Mouse (Mus musculus) small intestine, adult 2 months (tissue): Measurements from ENCODE around the gene Akap13. TPM values are rescaled to one million over a fixed set of nuclear protein-coding genes. Genes with fewer than 3 reads are reported as not detected.
A peak's percentile ranks its signal among the peaks of the same experiment; 100 is the strongest.

Source experiments
- H3K27ac ChIP-seq: fragments of 200-500 bp; 2 replicates; pipeline ENCODE4 v1.5.1; 2012; ENCODE audit warnings: low read depth, low read length, control low read depth, inconsistent platforms; ENCODE audit not compliant: insufficient read depth
- H3K27me3 ChIP-seq: fragments of 200-500 bp; 2 replicates; pipeline ENCODE4 v1.6.1; 2012; ENCODE audit warnings: mild to moderate bottlenecking, moderate library complexity, low read length, inconsistent platforms; ENCODE audit not compliant: control insufficient read depth, insufficient read depth
- H3K36me3 ChIP-seq: fragments of 200-500 bp; 2 replicates; pipeline ENCODE4 v1.6.1; 2012; ENCODE audit warnings: mild to moderate bottlenecking, low read length, control low read depth, inconsistent platforms; ENCODE audit not compliant: control insufficient read depth, insufficient read depth
- H3K4me1 ChIP-seq: fragments of 200-500 bp; 2 replicates; pipeline ENCODE4 v1.6.1; 2012; ENCODE audit warnings: low read length, inconsistent platforms, mixed read lengths; ENCODE audit not compliant: control insufficient read depth, insufficient read depth, insufficient read length
- H3K4me3 ChIP-seq: fragments of 200-500 bp; 2 replicates; pipeline ENCODE4 v1.5.1; 2012; ENCODE audit warnings: low read depth, mild to moderate bottlenecking, control low read depth, inconsistent platforms, low read length, moderate library complexity
- CTCF ChIP-seq: fragments of 200-500 bp; IDR thresholded peaks from 2 replicates; pipeline ENCODE4 v1.5.1; 2012; ENCODE audit warnings: low read depth, mild to moderate bottlenecking, control low read depth, inconsistent platforms, low read length, moderate library complexity, mixed read lengths; ENCODE audit not compliant: insufficient replicate concordance, insufficient read length; ENCODE audit errors: extremely low read depth
- POLR2A ChIP-seq: fragments of 200-500 bp; IDR thresholded peaks from 2 replicates; pipeline ENCODE4 v1.6.1; 2012; ENCODE audit warnings: low read depth, mild to moderate bottlenecking, control low read depth, inconsistent platforms, low read length, moderate library complexity
- WGBS: fragments of 180-500 bp; shearing (Covaris S2); methylation state at CpG from one replicate; pipeline ENCODE4 v1.1.7; 2018; 5-methylcytosine and 5-hydroxymethylcytosine counted together
- polyA plus RNA-seq: library from polyadenylated mRNA; depleted of rRNA; stranded (reverse); fragments of >200 nt; gene quantifications from 2 replicates; pipeline ENCODE4 v1.2.3, GENCODE M21; 2012

Gene Akap13
- polyA plus RNA-seq, 1 experiment = 15.8 TPM

GRCm38 (mm10) chr7:75539168-75539567, 83.8 kb downstream of the Akap13 start:
- Histone ChIP-seq H3K4me1 (no peaks in the 10 kb centered on the region), H3K27me3 (no peaks in the 10 kb centered on the region), H3K27ac (no peak overlapping the region), H3K36me3 (peaks cover 2% of the 10 kb centered on the region; the same call in 1 of the 2 replicates), H3K4me3 (no peak overlapping the region)
- WGBS = 94% methylated on average over 3 of the region's 3 CpGs
- TF ChIP-seq CTCF = no peak
- no peak for TF ChIP-seq POLR2A

GRCm38 (mm10) chr7:75549856-75550255, 94.5 kb downstream of the Akap13 start:
- no peak overlapping the region for H3K27ac ChIP-seq

GRCm38 (mm10) chr7:75550791-75551336, 95.5 kb downstream of the Akap13 start:
- 89% methylated on average over 6 of the region's 6 CpGs for WGBS
- Histone ChIP-seq H3K4me1 (0 out of 2 replicates have a peak, but pooled peaks cover 2% of the 10 kb centered on the region), H3K27me3 (no peaks in the 10 kb centered on the region), H3K4me3 (no peak overlapping the region), H3K36me3 (0 out of 2 replicates have a peak, but pooled peaks cover 3% of the 10 kb centered on the region), H3K27ac (no peak overlapping the region)
- TF ChIP-seq CTCF = no peak
- TF ChIP-seq POLR2A = no peak

More at GRCm38 (mm10) chr7:75549856-75550255, 94.5 kb downstream of the Akap13 start:
- H3K4me1 ChIP-seq = no peaks in the 10 kb centered on the region
- no peak overlapping the region for H3K4me3 ChIP-seq
- H3K27me3 ChIP-seq = no peaks in the 10 kb centered on the region
- H3K36me3 ChIP-seq = 0 out of 2 replicates have a peak, but pooled peaks cover 3% of the 10 kb centered on the region
- TF ChIP-seq CTCF (no peak), POLR2A (no peak)
- WGBS = 86% methylated on average over 3 of the region's 3 CpGs

DNA sequence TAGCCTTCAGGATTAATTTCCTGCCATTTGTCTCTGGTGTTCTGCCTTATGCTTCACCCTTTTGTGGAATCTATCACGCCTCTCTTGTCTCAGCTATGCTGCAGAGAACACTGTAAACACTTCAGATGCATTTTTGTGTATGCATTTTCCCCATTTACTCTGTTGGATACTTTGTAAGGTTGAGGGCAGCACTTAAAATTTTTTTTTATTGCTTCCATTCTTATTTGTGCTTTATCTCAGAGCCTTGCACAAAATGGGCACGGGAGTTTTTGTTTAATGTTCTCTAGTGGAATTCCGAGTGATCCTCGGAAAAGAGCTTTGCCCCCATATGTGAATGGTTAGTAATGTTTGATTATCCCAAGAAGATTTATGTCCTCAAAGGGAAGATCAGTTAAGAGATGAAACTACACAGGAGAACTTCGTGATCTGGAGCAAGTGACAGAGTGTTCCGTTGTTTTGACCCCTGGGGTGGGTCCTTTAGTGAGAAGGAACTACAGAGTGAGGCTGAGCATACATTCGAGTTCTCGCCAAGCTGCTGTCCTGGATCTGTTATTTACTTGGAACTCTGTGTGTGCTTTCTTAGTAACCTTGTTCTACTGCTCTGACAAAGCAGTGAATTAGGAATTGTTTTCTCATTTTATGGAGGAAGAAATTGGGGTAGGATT, 97.8 kb downstream of the Akap13 start:
- Histone ChIP-seq H3K4me3 (no peak overlapping the region), H3K36me3 (no peaks in the 10 kb centered on the region), H3K27ac (no peak overlapping the region), H3K27me3 (no peaks in the 10 kb centered on the region), H3K4me1 (peaks cover 2% of the 10 kb centered on the region; the same call in 1 of the 2 replicates)
- 83% methylated on average over 8 of the region's 8 CpGs for WGBS
- TF ChIP-seq POLR2A (no peak), CTCF (no peak)

GRCm38 (mm10) chr7:75553667-75554045, 98.3 kb downstream of the Akap13 start:
- H3K27me3 ChIP-seq = no peaks in the 10 kb centered on the region
- peaks cover 7% of the 10 kb centered on the region; the same call in 1 of the 2 replicates for H3K4me1 ChIP-seq
- no peaks in the 10 kb centered on the region for H3K36me3 ChIP-seq
- peak; percentile 34; the same call in 1 of the 2 replicates for TF ChIP-seq CTCF
- TF ChIP-seq POLR2A = no peak
- H3K4me3 ChIP-seq = no peak overlapping the region
- H3K27ac ChIP-seq = no peak overlapping the region

GRCm38 (mm10) chr7:75554065-75554464, 98.7 kb downstream of the Akap13 start:
- no peaks in the 10 kb centered on the region for H3K36me3 ChIP-seq
- H3K27ac ChIP-seq = no peak overlapping the region
- no peaks in the 10 kb centered on the region for H3K27me3 ChIP-seq
- TF ChIP-seq POLR2A (no peak), CTCF (no peak)
- H3K4me3 ChIP-seq = no peak overlapping the region
- H3K4me1 ChIP-seq = peaks cover 8% of the 10 kb centered on the region; the same call in 1 of the 2 replicates

DNA sequence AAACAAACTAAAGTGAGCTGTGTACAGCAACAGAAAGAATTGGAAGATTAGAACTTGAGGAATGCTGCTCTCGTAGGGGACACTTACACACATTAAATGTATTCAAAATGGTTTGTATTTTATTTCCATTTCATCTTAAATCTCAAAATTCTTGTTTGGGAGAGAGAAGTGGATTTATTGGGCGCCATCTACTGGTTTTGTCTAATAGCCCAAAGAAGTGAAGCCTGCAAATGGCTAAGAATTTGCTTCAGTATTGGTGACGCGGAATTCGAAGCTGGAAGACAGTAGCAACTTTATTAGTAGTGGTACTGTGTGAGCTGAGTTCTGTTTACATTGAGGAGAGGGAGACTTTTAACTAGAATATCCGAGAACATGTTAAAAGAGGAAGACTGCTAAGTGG, 100.6 kb downstream of the Akap13 start:
- Histone ChIP-seq H3K27ac (no peak overlapping the region; the same call in 1 of the 2 replicates), H3K4me1 (peaks cover 8% of the 10 kb centered on the region; the same call in 1 of the 2 replicates)
- 38% methylated on average over 6 of the region's 6 CpGs for WGBS

DNA sequence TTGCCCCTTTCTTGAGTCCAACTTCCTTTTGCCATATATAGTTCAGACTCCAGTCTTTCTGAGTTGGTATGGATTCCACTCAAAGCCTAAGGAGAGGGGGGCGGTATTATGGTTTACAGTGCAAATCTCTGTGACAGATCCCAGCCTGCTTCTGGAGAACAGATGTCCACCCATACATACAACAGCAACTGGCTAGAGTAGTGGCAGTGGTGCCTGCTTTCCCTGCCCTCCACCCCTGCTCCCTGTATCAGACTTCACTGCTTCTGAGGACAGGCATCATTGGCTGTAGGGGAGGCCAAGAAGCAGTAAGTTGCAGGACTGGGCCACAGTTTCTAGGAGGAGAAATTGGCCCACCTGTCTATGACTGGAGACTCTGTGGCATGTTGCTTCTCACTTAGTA, 102.9 kb downstream of the Akap13 start:
- Histone ChIP-seq H3K4me1 (peaks cover 8% of the 10 kb centered on the region; the same call in 1 of the 2 replicates), H3K27ac (no peak overlapping the region), H3K4me3 (no peak overlapping the region), H3K27me3 (no peaks in the 10 kb centered on the region), H3K36me3 (no peaks in the 10 kb centered on the region)
- no peak for TF ChIP-seq POLR2A
- no peak for TF ChIP-seq CTCF
- WGBS = 91% methylated on average over 1 of the region's 1 CpGs

More for the DNA sequence above, 100.6 kb downstream of the Akap13 start:
- TF ChIP-seq POLR2A (no peak), CTCF (no peak)
- H3K36me3 ChIP-seq = no peaks in the 10 kb centered on the region
- H3K27me3 ChIP-seq = no peaks in the 10 kb centered on the region
- H3K4me3 ChIP-seq = no peak overlapping the region
